Mouse (Mus musculus) cerebral cortex, adult 2 months (tissue): ENCODE measurements around the gene Rhoj.

ENCODE experiments used
- WGBS: fragments of 180-500 bp; shearing (Covaris S2); methylation state at CpG from one replicate; pipeline ENCODE4 v1.1.7; 2018; 5-methylcytosine and 5-hydroxymethylcytosine counted together

The Rhoj gene

GRCm38 (mm10) chr12:75350750-75351149 is 42.6 kb downstream of the Rhoj start:
- 87% methylated on average over 5 of the region's 5 CpGs for WGBS

- 79% methylated on average over 7 of the region's 7 CpGs for WGBS
Observed at GRCm38 (mm10) chr12:75351846-75352245, 43.7 kb downstream of the Rhoj start.

- 55% methylated on average over 6 of the region's 6 CpGs for WGBS
Observed at GRCm38 (mm10) chr12:75352410-75352809, 44.3 kb downstream of the Rhoj start.

GRCm38 (mm10) chr12:75354354-75354753 is 46.2 kb downstream of the Rhoj start:
- 81% methylated on average over 7 of the region's 7 CpGs for WGBS

GRCm38 (mm10) chr12:75357781-75358180 is 49.7 kb downstream of the Rhoj start:
- 95% methylated on average over 4 of the region's 4 CpGs for WGBS

GRCm38 (mm10) chr12:75358714-75359113 is 50.6 kb downstream of the Rhoj start:
- WGBS = 46% methylated on average over 4 of the region's 4 CpGs

GRCm38 (mm10) chr12:75359500-75359899 is 51.4 kb downstream of the Rhoj start:
- 68% methylated on average over 2 of the region's 2 CpGs for WGBS

- WGBS = 48% methylated on average over 5 of the region's 5 CpGs
Observed at GRCm38 (mm10) chr12:75359921-75360482, 51.9 kb downstream of the Rhoj start.

GRCm38 (mm10) chr12:75362456-75362855 is 54.3 kb downstream of the Rhoj start:
- 94% methylated on average over 16 of the region's 16 CpGs for WGBS

GRCm38 (mm10) chr12:75364416-75364815 is 56.3 kb downstream of the Rhoj start:
- 95% methylated on average over 4 of the region's 4 CpGs for WGBS

GRCm38 (mm10) chr12:75365621-75366124 is 57.6 kb downstream of the Rhoj start:
- 76% methylated on average over 14 of the region's 14 CpGs for WGBS

- WGBS = 97% methylated on average over 6 of the region's 6 CpGs
Observed at GRCm38 (mm10) chr12:75367371-75367770, 59.2 kb downstream of the Rhoj start.

- WGBS = 79% methylated on average over 5 of the region's 5 CpGs
Observed at GRCm38 (mm10) chr12:75368527-75368926, 60.4 kb downstream of the Rhoj start.

GRCm38 (mm10) chr12:75369418-75369851 is 61.3 kb downstream of the Rhoj start:
- WGBS = 73% methylated on average over 2 of the region's 2 CpGs

GRCm38 (mm10) chr12:75374437-75374836 is 66.3 kb downstream of the Rhoj start:
- 58% methylated on average over 10 of the region's 10 CpGs for WGBS

- 59% methylated on average over 12 of the region's 12 CpGs for WGBS
Observed at GRCm38 (mm10) chr12:75375060-75375459, 66.9 kb downstream of the Rhoj start.

- WGBS = 89% methylated on average over 6 of the region's 6 CpGs
Observed at GRCm38 (mm10) chr12:75376126-75376525, 68.0 kb downstream of the Rhoj start.

- WGBS = 94% methylated on average over 9 of the region's 9 CpGs
Observed at GRCm38 (mm10) chr12:75386731-75387130, 78.6 kb downstream of the Rhoj start.

- 87% methylated on average over 8 of the region's 8 CpGs for WGBS
Observed at GRCm38 (mm10) chr12:75387156-75387555, 79.0 kb downstream of the Rhoj start.

- 77% methylated on average over 15 of the region's 15 CpGs for WGBS
Observed at GRCm38 (mm10) chr12:75387846-75388245, 79.7 kb downstream of the Rhoj start.

GRCm38 (mm10) chr12:75388521-75388920 is 80.4 kb downstream of the Rhoj start:
- 97% methylated on average over 9 of the region's 9 CpGs for WGBS

GRCm38 (mm10) chr12:75389308-75390135 is 81.4 kb downstream of the Rhoj start:
- WGBS = 32% methylated on average over 20 of the region's 20 CpGs

- WGBS = 92% methylated on average over 9 of the region's 9 CpGs
Observed at GRCm38 (mm10) chr12:75391526-75391925, 83.4 kb downstream of the Rhoj start.
